Mouse (Mus musculus) embryonic stem cell, embryonic (primary cell): ENCODE measurements around the gene Cd47.

Source experiments
- CTCF ChIA-PET, 4 experiments: fragments of 300-600 bp in 2 of 4; fragments of 350-600 bp in 2 of 4; sonication (Branson Sonifier 250); formaldehyde crosslinking; loops; one replicate each; lab custom pipeline; 2022; ENCODE audit warnings: inconsistent platforms in 2 of 4; lab: Charles Lee
- POLR2A ChIA-PET, 4 experiments: fragments of 300-600 bp in 2 of 4; fragments of 350-600 bp in 2 of 4; sonication (Branson Sonifier 250); formaldehyde crosslinking; loops; one replicate each; lab custom pipeline; 2022; ENCODE audit warnings: antibody characterized with exemption in 4 of 4, inconsistent platforms in 1 of 4; lab: Charles Lee

The Cd47 gene

GRCm38 (mm10) chr16:49920191-49920590 is 119.9 kb downstream of the Cd47 start:
- POLR2A ChIA-PET = no interaction called here

GRCm38 (mm10) chr16:49921677-49922076 is 121.3 kb downstream of the Cd47 start:
- ChIA-PET POLR2A (interaction anchor here in 1 of 4 experiments (0.7 kb wide), 1 partner anchor 25 kb away, joined by 3 read pairs; no protein-coding TSS in a partner anchor), CTCF (no interaction called here)

More at GRCm38 (mm10) chr16:49920191-49920590, 119.9 kb downstream of the Cd47 start:
- CTCF ChIA-PET = no interaction called here

DNA sequence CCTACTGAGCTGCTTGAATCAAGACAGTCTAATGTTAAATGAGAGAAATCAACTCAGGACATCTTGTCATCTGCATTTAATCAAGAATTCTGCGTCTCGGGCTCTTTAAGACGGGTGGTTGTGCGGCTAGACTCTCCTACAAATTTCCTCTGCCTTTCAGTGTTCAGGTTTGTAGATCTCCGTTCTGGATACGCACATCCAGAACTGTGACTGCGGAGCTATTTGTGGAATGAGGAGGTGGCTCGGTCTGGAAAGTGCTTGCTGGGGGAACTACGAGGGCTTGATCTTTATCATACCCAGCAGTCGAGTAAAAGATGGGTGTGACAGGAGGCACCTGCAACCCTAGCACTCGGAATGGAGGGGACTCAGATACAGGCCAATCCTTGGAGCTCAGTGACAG is 121.8 kb downstream of the Cd47 start:
- POLR2A ChIA-PET = interaction anchor here in 1 of 4 experiments (0.7 kb wide), 1 partner anchor 25 kb away, joined by 3 read pairs; no protein-coding TSS in a partner anchor
- CTCF ChIA-PET = no interaction called here

DNA sequence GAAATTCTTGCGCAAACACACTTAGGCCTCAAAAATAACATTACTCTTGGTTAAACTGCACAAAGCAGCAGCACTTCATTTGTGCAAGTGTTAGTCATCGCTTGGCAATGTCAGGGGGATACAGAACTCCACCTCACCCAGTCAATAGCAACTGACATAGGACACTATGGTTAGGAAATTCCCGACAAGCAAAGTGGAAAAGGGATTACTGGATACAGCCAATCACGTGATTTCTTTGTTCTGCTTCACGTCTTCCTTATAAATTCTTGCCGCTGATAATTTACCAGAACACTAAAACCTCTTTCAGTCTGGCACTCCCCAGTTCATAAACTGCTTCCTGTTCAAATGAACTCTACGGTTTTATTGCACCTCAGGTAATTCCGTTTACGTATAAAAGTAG is 123.4 kb downstream of the Cd47 start:
- ChIA-PET POLR2A (no interaction called here), CTCF (no interaction called here)

DNA sequence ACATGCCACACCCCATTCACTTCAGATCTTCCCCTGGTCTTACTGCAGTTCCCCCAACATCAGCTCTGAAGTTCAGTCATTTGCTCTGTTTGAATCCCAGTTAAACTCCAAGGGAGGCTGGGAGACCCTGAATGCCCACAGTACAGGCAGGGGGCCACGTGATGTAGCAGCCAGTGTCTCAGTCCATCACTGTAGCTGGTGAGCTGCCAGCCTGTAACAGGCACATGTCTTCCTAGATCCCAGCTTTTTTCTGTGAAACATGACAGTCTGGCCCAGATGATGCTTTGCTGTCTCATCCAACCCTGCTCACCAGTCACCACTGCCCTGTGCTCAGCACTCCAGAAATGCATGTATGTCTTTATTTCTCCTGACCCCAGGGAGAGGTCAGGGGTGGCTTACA is 124.6 kb downstream of the Cd47 start:
- POLR2A ChIA-PET = no interaction called here
- CTCF ChIA-PET = no interaction called here

DNA sequence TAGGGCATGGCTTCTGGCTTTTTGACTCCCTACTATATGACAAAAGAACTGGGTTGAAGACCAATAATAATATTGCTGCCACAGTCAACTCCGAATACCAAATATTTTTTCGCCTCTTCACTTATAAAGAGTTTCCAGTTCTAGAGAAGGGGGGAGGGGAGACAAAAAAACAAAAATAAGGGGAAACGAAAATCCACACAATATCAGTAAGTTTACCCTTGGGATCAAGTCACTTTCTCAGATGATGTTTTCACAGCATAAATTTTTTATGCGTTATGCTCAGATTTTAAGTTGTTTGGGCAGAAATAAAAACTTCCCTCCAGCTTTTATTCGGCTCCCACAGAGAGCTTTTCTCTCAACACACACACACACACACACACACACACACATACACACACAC is 132.9 kb downstream of the Cd47 start:
- CTCF ChIA-PET = no interaction called here
- POLR2A ChIA-PET = no interaction called here

GRCm38 (mm10) chr16:49936008-49936443 is 135.7 kb downstream of the Cd47 start:
- ChIA-PET POLR2A (no interaction called here), CTCF (no interaction called here)

GRCm38 (mm10) chr16:49936793-49937192 is 136.5 kb downstream of the Cd47 start:
- ChIA-PET CTCF (no interaction called here), POLR2A (interaction anchor here in 1 of 4 experiments (1.2 kb wide), 1 partner anchor 11 kb away, joined by 3 read pairs; no protein-coding TSS in a partner anchor)

DNA sequence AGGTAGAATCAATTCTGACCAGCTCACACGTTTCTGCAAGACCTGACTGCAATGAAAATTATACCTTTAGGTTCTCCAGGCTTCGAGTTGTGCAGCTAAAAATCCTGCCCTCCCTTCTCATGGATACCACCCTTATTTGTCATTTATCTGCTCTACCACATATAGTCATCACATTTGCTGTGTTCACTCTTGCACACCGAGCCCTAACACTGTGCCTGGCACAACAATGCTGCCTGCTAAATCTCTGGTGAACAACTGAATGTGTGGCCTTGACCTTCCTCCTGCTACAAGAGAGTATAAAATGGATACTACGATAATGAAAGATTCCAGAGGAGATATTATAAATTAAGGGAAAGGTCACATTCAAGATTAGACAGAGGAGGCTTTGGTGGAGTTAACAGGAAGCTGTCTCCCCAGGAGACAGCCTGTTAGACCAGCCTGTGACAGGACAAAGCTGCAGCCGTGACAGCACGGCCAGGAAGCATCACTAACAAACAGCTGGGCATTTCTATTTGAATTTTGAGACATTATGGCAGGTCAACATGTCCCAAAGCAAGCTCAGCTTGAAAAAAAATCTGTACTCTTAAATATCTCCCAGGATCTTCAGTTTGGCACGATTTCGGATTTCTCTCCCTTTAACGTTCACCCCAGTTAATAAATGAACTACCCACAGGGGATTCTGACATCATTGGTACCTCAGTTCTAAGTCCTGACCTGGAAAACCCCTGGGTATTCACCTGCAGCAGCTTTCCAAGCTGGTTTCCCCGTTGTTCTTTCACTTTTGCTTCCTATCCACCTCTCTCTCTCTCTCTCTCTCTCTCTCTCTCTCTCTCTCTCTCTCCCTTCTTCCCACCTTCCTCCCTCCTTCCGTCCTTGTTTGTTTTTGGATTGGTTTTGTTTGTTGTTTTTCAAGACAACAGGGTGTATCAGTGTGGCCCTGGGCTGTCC is 137.2 kb downstream of the Cd47 start:
- CTCF ChIA-PET = no interaction called here
- POLR2A ChIA-PET = interaction anchor here in 1 of 4 experiments (1.2 kb wide), 1 partner anchor 10 kb away, joined by 3 read pairs; no protein-coding TSS in a partner anchor

GRCm38 (mm10) chr16:49938483-49939301 is 138.4 kb downstream of the Cd47 start:
- ChIA-PET CTCF (no interaction called here), POLR2A (interaction anchor here in 1 of 4 experiments (0.5 kb wide), 1 partner anchor 27 kb away, joined by 7 read pairs; no protein-coding TSS in a partner anchor)

GRCm38 (mm10) chr16:49939376-49939775 is 139.0 kb downstream of the Cd47 start:
- ChIA-PET POLR2A (no interaction called here), CTCF (no interaction called here)

GRCm38 (mm10) chr16:49940473-49940872 is 140.1 kb downstream of the Cd47 start:
- ChIA-PET POLR2A (no interaction called here), CTCF (no interaction called here)

DNA sequence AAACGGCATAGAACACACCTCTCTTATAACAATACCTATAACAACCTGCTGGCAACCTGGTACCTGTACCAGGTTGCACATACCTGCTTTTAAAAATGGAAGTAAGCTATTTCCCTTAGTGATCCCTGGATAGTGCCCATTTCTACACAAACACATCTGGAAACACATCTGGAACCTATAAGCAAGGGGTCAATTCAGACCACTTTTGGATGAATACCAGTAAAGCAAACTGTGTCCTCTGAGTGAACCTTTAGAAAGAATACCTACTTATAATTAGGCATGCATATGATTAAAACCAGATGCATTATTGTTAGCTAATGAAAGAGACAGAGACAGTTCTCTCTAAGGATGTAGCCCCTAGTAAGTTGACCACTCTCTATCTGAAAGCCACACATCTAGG is 140.7 kb downstream of the Cd47 start:
- ChIA-PET CTCF (no interaction called here), POLR2A (no interaction called here)

DNA sequence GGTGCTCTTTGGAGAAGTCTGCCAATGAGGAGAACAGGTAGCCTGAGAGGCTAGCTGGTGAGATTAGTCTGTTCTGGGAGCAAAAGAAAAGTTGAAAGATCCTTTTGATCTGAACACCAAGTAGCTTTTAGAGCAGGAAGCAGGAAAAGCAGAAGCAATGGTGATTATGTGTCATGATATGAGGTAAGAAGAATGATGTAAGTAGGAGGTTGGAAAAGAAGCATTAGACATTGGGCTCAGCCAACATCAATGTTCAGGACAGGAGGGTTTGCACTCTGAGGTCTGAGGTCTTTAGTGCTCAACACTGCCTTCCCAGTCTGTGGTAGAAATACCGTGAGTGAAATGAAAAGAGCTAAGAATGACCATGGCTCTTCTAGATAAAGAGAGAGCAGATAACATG is 143.4 kb downstream of the Cd47 start:
- POLR2A ChIA-PET = no interaction called here
- CTCF ChIA-PET = no interaction called here

DNA sequence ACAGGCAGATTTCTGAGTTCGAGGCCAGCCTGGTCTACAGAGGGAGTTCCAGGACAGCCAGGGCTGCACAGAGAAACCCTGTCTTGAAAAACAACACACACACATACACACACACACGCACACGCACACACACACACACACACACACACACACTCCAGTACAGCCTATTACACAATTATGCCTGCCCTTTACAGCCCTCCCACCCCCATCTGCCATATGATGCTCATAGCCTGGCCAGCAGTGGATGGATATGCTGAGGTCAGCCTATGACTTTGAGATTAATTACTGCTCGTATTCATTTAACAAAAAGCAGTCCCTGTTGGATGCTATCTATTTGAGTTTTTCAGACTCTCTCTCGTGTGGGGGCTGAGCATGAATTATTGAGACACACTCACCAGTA is 144.8 kb downstream of the Cd47 start:
- ChIA-PET CTCF (no interaction called here), POLR2A (no interaction called here)

DNA sequence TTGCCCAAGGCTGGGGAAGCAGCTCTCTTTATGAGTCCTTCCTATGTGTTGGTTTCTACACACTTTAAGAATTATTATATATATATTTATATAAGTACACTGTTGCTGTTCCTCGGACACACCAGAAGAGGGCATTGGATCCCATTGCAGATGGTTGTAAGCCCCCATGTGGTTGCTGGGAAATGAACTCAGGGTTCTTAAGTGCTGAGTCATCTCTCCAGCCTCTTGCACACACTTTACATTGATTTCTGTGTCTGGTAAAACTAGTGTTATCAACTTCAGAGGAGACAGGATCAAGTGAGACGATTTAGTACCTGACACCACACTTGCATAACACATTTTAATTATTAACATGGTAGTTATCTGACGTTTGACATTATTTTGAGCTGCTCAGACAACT is 146.7 kb downstream of the Cd47 start:
- POLR2A ChIA-PET = interaction anchor here in 1 of 4 experiments (1.3 kb wide), 1 partner anchor 25 kb away, joined by 3 read pairs; no protein-coding TSS in a partner anchor
- CTCF ChIA-PET = interaction anchor here in 1 of 4 experiments (0.5 kb wide), 1 partner anchor 20 kb away, joined by 3 read pairs; no protein-coding TSS in a partner anchor

DNA sequence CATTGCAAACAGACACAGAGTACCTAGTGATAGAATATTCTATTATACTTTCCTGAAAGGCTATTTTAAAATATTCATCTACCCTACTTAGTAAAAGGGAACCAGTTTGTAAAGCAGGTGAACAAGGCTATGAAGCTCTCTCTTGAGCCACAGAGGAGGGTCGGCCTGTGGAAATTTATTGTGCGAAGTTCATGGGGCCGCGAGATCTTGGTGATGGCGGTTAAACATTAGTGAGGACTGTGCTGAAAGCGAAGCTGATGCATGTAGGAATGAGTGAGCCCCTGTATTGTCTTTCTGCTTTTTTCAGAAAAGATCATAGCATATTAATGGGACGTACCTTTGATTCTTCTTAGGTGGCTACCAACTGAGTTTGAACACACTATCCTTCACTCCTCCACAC is 147.3 kb downstream of the Cd47 start:
- ChIA-PET POLR2A (interaction anchor here in 1 of 4 experiments (0.9 to 1.3 kb wide), 2 partner anchors 11 to 26 kb away, joined by 3 read pairs; no protein-coding TSS in a partner anchor), CTCF (interaction anchor here in 1 of 4 experiments (1.0 kb wide), 1 partner anchor 14 kb away, joined by 4 read pairs; no protein-coding TSS in a partner anchor)

GRCm38 (mm10) chr16:49948287-49948686 is 148.0 kb downstream of the Cd47 start:
- ChIA-PET POLR2A (interaction anchor here in 1 of 4 experiments (0.9 kb wide), 1 partner anchor 11 kb away, joined by 3 read pairs; no protein-coding TSS in a partner anchor), CTCF (interaction anchor here in 1 of 4 experiments (1.0 kb wide), 1 partner anchor 14 kb away, joined by 4 read pairs; no protein-coding TSS in a partner anchor)

DNA sequence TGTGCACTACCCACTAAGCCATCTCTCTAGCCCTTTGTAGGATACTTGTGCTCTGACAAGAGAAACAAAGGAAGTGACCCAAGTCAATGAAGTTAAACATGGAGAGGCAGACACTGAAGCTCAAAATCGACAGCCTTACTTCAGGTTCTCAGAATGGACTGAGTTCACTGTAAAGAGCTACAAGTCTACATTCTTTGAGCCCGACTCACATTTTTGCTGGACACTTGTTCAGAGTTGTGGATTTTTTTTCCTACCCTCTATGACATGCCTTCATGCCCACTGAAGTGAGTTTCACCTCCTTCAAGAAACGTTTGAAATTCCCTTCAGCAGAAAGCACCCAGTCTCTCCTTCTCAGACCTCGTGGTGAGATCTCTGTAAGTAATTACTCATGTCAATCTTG is 148.9 kb downstream of the Cd47 start:
- CTCF ChIA-PET = no interaction called here
- POLR2A ChIA-PET = interaction anchor here in 1 of 4 experiments (0.7 to 0.9 kb wide), 2 partner anchors 93 to 214 kb away, joined by 3 read pairs; no protein-coding TSS in a partner anchor
